ENCODE assay signal across 8 mouse cellular contexts in genomic region chr17:32036509-32037438, GRCm38 (mm10). TPM values are rescaled to one million over a fixed set of nuclear protein-coding genes. Genes with fewer than 3 reads are reported as not detected.
DNase-seq lines count a peak whose midpoint lies in the region; ATAC-seq and TF ChIP-seq lines count a peak whose summit lies in the region.

No protein-coding gene starts in this region.

- H3K4me1 ChIP-seq in megakaryocyte, embryonic 14.5 days = peaks cover 57% of the 10 kb centered on the region
- no peaks in the 10 kb centered on the region for H3K4me1 ChIP-seq in hindbrain, embryonic 11.5 days (replicated peaks; ENCODE audit: control insufficient read depth, insufficient read depth, low read length)

- H3K27ac ChIP-seq in hindbrain, embryonic 11.5 days (ENCODE audit: low read depth, low read length) = peak overlapping the region; percentile 70
- no peak overlapping the region for H3K27ac ChIP-seq in macrophage

- peaks cover under 1% of the 10 kb centered on the region for H3K27me3 ChIP-seq in megakaryocyte, embryonic 14.5 days (replicated peaks)
- H3K27me3 ChIP-seq in hindbrain, embryonic 11.5 days (ENCODE audit: control insufficient read depth, insufficient read depth, low read length) = no peaks in the 10 kb centered on the region

- no peak for TF ChIP-seq CTCF in brain, embryonic 14.5 days (IDR thresholded peaks at IDR 0.05; ENCODE audit: borderline replicate concordance, extremely low read depth, insufficient read depth, insufficient read length)

- ATAC-seq in megakaryocyte, adult 5-6 weeks (ENCODE audit: poor library complexity, severe bottlenecking) = no peak
- ATAC-seq in hindbrain, embryonic 11.5 days (ENCODE audit: low FRiP score) = peak; percentile 80

- peak; percentile 23 for DNase-seq in brain, embryonic 14.5 days (ENCODE audit: low read depth)
- DNase-seq in hindbrain, embryonic 11.5 days (ENCODE audit: low spot score) = no peak
- no peak for DNase-seq in layer of hippocampus, adult 9-11 months
- DNase-seq in thymus, postnatal 10 days (ENCODE audit: low spot score in 2 of 2) = no peak
- no peak for DNase-seq in kidney, adult 18-20 months

- TF ChIP-seq POLR2A in brain, embryonic 14.5 days (IDR thresholded peaks at IDR 0.05; ENCODE audit: borderline replicate concordance, extremely low read depth, insufficient read depth, insufficient read length, poor library complexity, severe bottlenecking) = no peak

- WGBS in hindbrain, embryonic 11.5 days = under 1% methylated on average over 46 of the region's 46 CpGs
- under 1% methylated on average over 40 of the region's 46 CpGs for WGBS in macrophage (ENCODE audit: missing documents)

- H3K4me3 ChIP-seq in megakaryocyte, embryonic 14.5 days (replicated peaks) = peak overlapping the region; percentile 97
- H3K4me3 ChIP-seq in hindbrain, embryonic 11.5 days (ENCODE audit: low read depth, low read length) = peak overlapping the region; percentile 92
- H3K4me3 ChIP-seq in macrophage (ENCODE audit: inconsistent target) = peak overlapping the region; percentile 62

- H3K36me3 ChIP-seq in megakaryocyte, embryonic 14.5 days (replicated peaks; ENCODE audit: low read length) = peaks cover 6% of the 10 kb centered on the region
- no peaks in the 10 kb centered on the region for H3K36me3 ChIP-seq in hindbrain, embryonic 11.5 days (ENCODE audit: control insufficient read depth, insufficient read depth, low read length)
- H3K36me3 ChIP-seq in macrophage (ENCODE audit: inconsistent target) = no peaks in the 10 kb centered on the region

- no peaks in the 10 kb centered on the region for H3K9me3 ChIP-seq in megakaryocyte, embryonic 14.5 days
- no peaks in the 10 kb centered on the region for H3K9me3 ChIP-seq in hindbrain, embryonic 11.5 days (ENCODE audit: control insufficient read depth, low read length)

- peak overlapping the region; percentile 92 for H3K4me2 ChIP-seq in hindbrain, embryonic 11.5 days (replicated peaks; ENCODE audit: low read depth, low read length)

- peaks cover 44% of the 10 kb centered on the region for H3K79me2 ChIP-seq in macrophage (ENCODE audit: inconsistent target)

- peak overlapping the region; percentile 90 for H3K9ac ChIP-seq in hindbrain, embryonic 11.5 days (ENCODE audit: low read depth, low read length)

RNA-seq across cellular contexts. Expression of gene Hsf2bp, which starts 0.6 kb away (rescaled TPM):
- not detected in 2 replicates for polyA plus RNA-seq in megakaryocyte, embryonic 14.5 days (2012; ENCODE audit: insufficient read depth, low replicate concordance)
- not detected in 2 replicates for total RNA-seq in megakaryocyte, adult 5-6 weeks (2015)
- not detected in 2 replicates for total RNA-seq in megakaryocyte, adult 5-6 weeks (2017)
- polyA plus RNA-seq in brain, embryonic 14.5 days (2012; rRNA removed) = 0.49 and 0.55 TPM in 2 replicates
- polyA plus RNA-seq in hindbrain, embryonic 11.5 days (2014; fragmentation: Nextera tagmentation; extraction: Ambion mirVana) = 0.57 and 0.64 TPM in 2 replicates
- total RNA-seq in macrophage (2018; cell fraction: chromatin; rRNA removed) = not detected
- under 1 TPM in 7 of 26 experiments, not detected in 19; 0.07 to 0.38 (median 0.11) TPM for total RNA-seq in macrophage (2018; cell fraction: cytosol; rRNA removed)
- total RNA-seq in macrophage (2018; cell fraction: nucleus; rRNA removed) = not detected
- polyA plus RNA-seq in macrophage (2018) = not detected in 3 replicates

RNA-seq across cellular contexts. Expression of gene Rrp1b, which starts 0.9 kb away (rescaled TPM):
- polyA plus RNA-seq in megakaryocyte, embryonic 14.5 days (2012; ENCODE audit: insufficient read depth, low replicate concordance) = 56.7 and 83.3 TPM in 2 replicates
- total RNA-seq in megakaryocyte, adult 5-6 weeks (2015) = 16.8 and 18.9 TPM in 2 replicates
- total RNA-seq in megakaryocyte, adult 5-6 weeks (2017) = 18.3 and 19.1 TPM in 2 replicates
- 22.9 and 30.1 TPM in 2 replicates for polyA plus RNA-seq in brain, embryonic 14.5 days (2012; rRNA removed)
- polyA plus RNA-seq in hindbrain, embryonic 11.5 days (2014; fragmentation: Nextera tagmentation; extraction: Ambion mirVana) = 51.7 and 65.0 TPM in 2 replicates
- total RNA-seq in macrophage (2018; cell fraction: chromatin; rRNA removed) = 10 to 100 TPM in 20 of 26 experiments, 1 to 10 TPM in 6; 3.3 to 71.0 (median 25.1) TPM
- 1 to 10 TPM; 1.9 to 7.4 (median 4.5) TPM for total RNA-seq in macrophage (2018; cell fraction: cytosol; rRNA removed)
- 10 to 100 TPM in 13 of 26 experiments, 1 to 10 TPM in 13; 2.3 to 56.6 (median 9.9) TPM for total RNA-seq in macrophage (2018; cell fraction: nucleus; rRNA removed)
- 4.0 to 12.0 TPM (median 7.3 TPM) in 3 replicates for polyA plus RNA-seq in macrophage (2018)
